Comparison of ENCODE assay signal across 21 mouse cellular contexts in the genomic region with DNA sequence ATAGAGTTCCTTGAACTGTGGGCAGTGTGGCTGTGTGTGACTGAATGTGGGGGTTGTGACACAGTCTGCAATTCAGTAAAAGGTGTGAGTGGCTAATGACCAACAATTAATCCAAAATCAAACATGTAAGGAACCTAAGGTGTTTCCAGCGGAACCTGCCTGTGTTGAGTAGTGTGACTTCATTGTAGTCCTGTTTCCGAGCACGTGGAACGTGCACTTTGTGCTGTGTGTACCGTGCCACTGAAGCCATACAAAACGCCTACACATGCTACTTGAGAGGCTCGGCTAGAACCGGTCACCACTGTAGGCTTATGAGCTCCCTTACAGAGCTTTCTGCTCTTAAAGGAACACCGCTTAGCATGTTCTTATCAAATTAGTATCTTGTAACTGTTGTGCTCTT. TPM values are rescaled to one million over a fixed set of nuclear protein-coding genes. Genes with fewer than 3 reads are reported as not detected.
"Had no signal": no experiment of that assay in that cellular context is flagged by ENCODE, and none has a peak within 500 bp of the region (broad histone marks: within the 10 kb centered on the region; RNA-seq: fewer than 3 reads in every experiment).

No protein-coding gene starts in this region.

- H3K4me1 ChIP-seq: midbrain, embryonic 13.5 days; midbrain, embryonic 15.5 days; neural tube, embryonic 15.5 days; stomach, embryonic 15.5 days had no signal

- H3K27ac ChIP-seq: midbrain, embryonic 13.5 days; midbrain, embryonic 15.5 days; neural tube, embryonic 13.5 days; neural tube, embryonic 15.5 days; stomach, embryonic 15.5 days had no signal

- H3K4me2 ChIP-seq: lung, embryonic 14.5 days; midbrain, embryonic 11.5 days; midbrain, embryonic 13.5 days; midbrain, embryonic 15.5 days; neural tube, embryonic 13.5 days; neural tube, embryonic 15.5 days; stomach, embryonic 15.5 days had no signal

- H3K27me3 ChIP-seq: midbrain, embryonic 15.5 days; neural tube, embryonic 13.5 days; neural tube, embryonic 15.5 days; stomach, embryonic 15.5 days had no signal

- ATAC-seq: midbrain, embryonic 13.5 days; midbrain, embryonic 15.5 days had no signal

- H3K36me3 ChIP-seq: stomach, embryonic 15.5 days had no signal

- H3K9ac ChIP-seq: lung, embryonic 14.5 days; midbrain, embryonic 13.5 days; midbrain, embryonic 15.5 days; neural tube, embryonic 13.5 days; neural tube, embryonic 15.5 days; stomach, embryonic 15.5 days had no signal

- H3K4me3 ChIP-seq: midbrain, embryonic 13.5 days; midbrain, embryonic 15.5 days; myocyte; neural tube, embryonic 13.5 days; neural tube, embryonic 15.5 days; stomach, embryonic 15.5 days had no signal

- H3K9me3 ChIP-seq: midbrain, embryonic 13.5 days; midbrain, embryonic 15.5 days; neural tube, embryonic 13.5 days; neural tube, embryonic 15.5 days; stomach, embryonic 15.5 days had no signal

- DNase-seq: lung, adult 18-20 months; lung, embryonic 14.5 days; lung, postnatal 10 days; lung, postnatal 4 days; right cerebral cortex, postnatal 14 days; thymus, adult 18-20 months; thymus, postnatal 14 days; thymus, postnatal 36 days had no signal

RNA-seq across cellular contexts. Expression of gene Ddx25, which starts 9.9 kb away (rescaled TPM):
- total RNA-seq: megakaryocyte-erythroid progenitor cell, adult 5-6 weeks had no signal
- polyA plus RNA-seq: myocyte had no signal

RNA-seq across cellular contexts. Expression of gene Gm1113, which starts 30.4 kb away (rescaled TPM):
- total RNA-seq: megakaryocyte, adult 5-6 weeks; megakaryocyte-erythroid progenitor cell, adult 5-6 weeks had no signal
- polyA plus RNA-seq: liver, embryonic 16.5 days; lung, embryonic 14.5 days; lung, embryonic 16.5 days; midbrain, embryonic 11.5 days; midbrain, embryonic 13.5 days; midbrain, embryonic 15.5 days; myocyte; neural tube, embryonic 11.5 days; neural tube, embryonic 13.5 days; neural tube, embryonic 15.5 days; spleen, adult 2 months; stomach, embryonic 15.5 days had no signal
